Comparison of ENCODE assay signal across 8 mouse cellular contexts in the genomic region with DNA sequence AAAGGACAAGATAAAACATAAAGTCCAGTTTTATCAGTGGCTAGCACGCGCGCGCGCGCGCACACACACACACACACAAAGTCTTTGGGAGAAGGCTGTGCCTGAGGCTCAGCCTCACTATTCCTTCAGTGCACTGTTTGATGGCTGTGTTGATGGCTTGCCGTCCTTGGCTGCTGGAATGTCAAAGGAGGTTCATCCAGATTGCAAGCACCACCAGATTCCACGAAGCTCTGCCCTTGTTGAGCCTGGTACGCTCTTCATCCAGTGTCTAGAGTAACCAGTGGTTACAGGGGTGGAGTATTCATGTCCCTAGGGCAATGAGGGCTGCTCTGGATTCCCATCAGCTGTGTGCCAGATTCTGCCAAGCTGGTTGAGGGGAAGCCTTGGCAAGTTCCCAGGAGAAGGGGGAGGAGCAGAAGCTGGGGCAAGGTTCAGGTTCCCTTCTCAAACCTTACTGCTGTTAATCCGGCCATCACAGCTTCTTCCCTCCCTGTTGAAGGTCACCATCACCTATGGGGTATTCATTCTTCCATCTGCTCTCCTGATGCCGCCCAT. TPM values are rescaled to one million over a fixed set of nuclear protein-coding genes. Genes with fewer than 3 reads are reported as not detected.
DNase-seq lines count a peak whose midpoint lies in the region; ATAC-seq and TF ChIP-seq lines count a peak whose summit lies in the region.

No protein-coding gene starts in this region.

- intact Hi-C loops in left cerebral cortex, adult 2 months (cut with DNase I) = no loop called here

- no peaks in the 10 kb centered on the region for H3K27me3 ChIP-seq in embryonic facial prominence, embryonic 10.5 days (replicated peaks; ENCODE audit: low read depth, poor library complexity, severe bottlenecking)
- no peaks in the 10 kb centered on the region for H3K27me3 ChIP-seq in hindbrain, embryonic 15.5 days
- no peaks in the 10 kb centered on the region for H3K27me3 ChIP-seq in neural tube, embryonic 12.5 days (replicated peaks)

- no peak for ATAC-seq in hindbrain, embryonic 15.5 days (ENCODE audit: low FRiP score, low read depth)
- ATAC-seq in neural tube, embryonic 12.5 days (ENCODE audit: low FRiP score, low read depth) = no peak

- no peak for TF ChIP-seq CTCF in left cerebral cortex, adult 2 months (IDR thresholded peaks at IDR 0.05)

- no peak overlapping the region for H3K4me3 ChIP-seq in left cerebral cortex, adult 2 months
- no peak overlapping the region for H3K4me3 ChIP-seq in embryonic facial prominence, embryonic 10.5 days
- H3K4me3 ChIP-seq in hindbrain, embryonic 15.5 days = no peak overlapping the region
- H3K4me3 ChIP-seq in neural tube, embryonic 12.5 days = no peak overlapping the region

- no peaks in the 10 kb centered on the region for H3K9me3 ChIP-seq in embryonic facial prominence, embryonic 10.5 days
- H3K9me3 ChIP-seq in hindbrain, embryonic 15.5 days = no peaks in the 10 kb centered on the region
- H3K9me3 ChIP-seq in neural tube, embryonic 12.5 days = no peaks in the 10 kb centered on the region

- peak overlapping the region; percentile 20 for H3K4me2 ChIP-seq in hindbrain, embryonic 15.5 days
- H3K4me2 ChIP-seq in neural tube, embryonic 12.5 days (replicated peaks) = peak overlapping the region; percentile 28

- H3K36me3 ChIP-seq in embryonic facial prominence, embryonic 10.5 days (replicated peaks) = peaks cover 61% of the 10 kb centered on the region
- peaks cover 16% of the 10 kb centered on the region for H3K36me3 ChIP-seq in hindbrain, embryonic 15.5 days
- H3K36me3 ChIP-seq in neural tube, embryonic 12.5 days = peaks cover 22% of the 10 kb centered on the region

- H3K4me1 ChIP-seq in embryonic facial prominence, embryonic 10.5 days = peaks cover 92% of the 10 kb centered on the region
- H3K4me1 ChIP-seq in hindbrain, embryonic 15.5 days (replicated peaks) = peaks cover 91% of the 10 kb centered on the region
- H3K4me1 ChIP-seq in neural tube, embryonic 12.5 days = peaks cover 80% of the 10 kb centered on the region

- H3K27ac ChIP-seq in left cerebral cortex, adult 2 months = peak overlapping the region; percentile 59; the same call in 1 of the 2 replicates
- H3K27ac ChIP-seq in embryonic facial prominence, embryonic 10.5 days (replicated peaks) = 0 out of 2 replicates have a peak overlapping the region, but pooled peaks have one; percentile 57
- peak overlapping the region; percentile 87 for H3K27ac ChIP-seq in hindbrain, embryonic 15.5 days (replicated peaks)
- peak overlapping the region; percentile 79 for H3K27ac ChIP-seq in neural tube, embryonic 12.5 days

- no peak for DNase-seq in left cerebral cortex, adult 2 months (ENCODE audit: extremely low spot score in 1 of 2, low spot score in 2 of 2)
- no peak for DNase-seq in left cerebral cortex, adult 11 months (ENCODE audit: low spot score)
- no peak for DNase-seq in embryonic facial prominence, embryonic 10.5 days (ENCODE audit: low spot score)
- no peak for DNase-seq in urinary bladder, adult 18-20 months (ENCODE audit: low spot score in 2 of 2)
- no peak for DNase-seq in layer of hippocampus, adult 9-11 months
- DNase-seq in gastrocnemius, postnatal 4 days (ENCODE audit: low spot score in 2 of 2) = no peak

- peak overlapping the region; percentile 27; the same call in 1 of the 2 replicates for H3K9ac ChIP-seq in hindbrain, embryonic 15.5 days
- peak overlapping the region; percentile 35; the same call in 1 of the 2 replicates for H3K9ac ChIP-seq in neural tube, embryonic 12.5 days

- 88% methylated on average over 12 of the region's 12 CpGs for WGBS in embryonic facial prominence, embryonic 10.5 days
- WGBS in hindbrain, embryonic 15.5 days = 66% methylated on average over 12 of the region's 12 CpGs
- WGBS in neural tube, embryonic 12.5 days = 84% methylated on average over 12 of the region's 12 CpGs

RNA-seq across cellular contexts. Expression of gene Srebf1, which starts 40.2 kb away (rescaled TPM):
- 10 to 100 TPM; 50.1 to 66.1 TPM for total RNA-seq in left cerebral cortex, adult 2 months (2021)
- polyA plus RNA-seq in embryonic facial prominence, embryonic 10.5 days (2016; fragmentation: Nextera tagmentation; extraction: Ambion mirVana) = 50.9 and 52.1 TPM in 2 replicates
- polyA plus RNA-seq in hindbrain, embryonic 15.5 days (2015; fragmentation: Nextera tagmentation; extraction: Ambion mirVana) = 47.7 and 50.9 TPM in 2 replicates
- 50.0 and 50.9 TPM in 2 replicates for polyA plus RNA-seq in neural tube, embryonic 12.5 days (2016; fragmentation: Nextera tagmentation; extraction: Ambion mirVana)
- total RNA-seq in gastrocnemius, postnatal 4 days (2021) = 10 to 100 TPM; 48.6 to 53.1 TPM
